Mouse (Mus musculus): ENCODE measurements around the gene Hspa8. TPM values are rescaled to one million over a fixed set of nuclear protein-coding genes. Genes with fewer than 3 reads are reported as not detected.

The Hspa8 gene
- polyA plus RNA-seq, 1 experiment from 2014 or later, result 750 TPM

DNA sequence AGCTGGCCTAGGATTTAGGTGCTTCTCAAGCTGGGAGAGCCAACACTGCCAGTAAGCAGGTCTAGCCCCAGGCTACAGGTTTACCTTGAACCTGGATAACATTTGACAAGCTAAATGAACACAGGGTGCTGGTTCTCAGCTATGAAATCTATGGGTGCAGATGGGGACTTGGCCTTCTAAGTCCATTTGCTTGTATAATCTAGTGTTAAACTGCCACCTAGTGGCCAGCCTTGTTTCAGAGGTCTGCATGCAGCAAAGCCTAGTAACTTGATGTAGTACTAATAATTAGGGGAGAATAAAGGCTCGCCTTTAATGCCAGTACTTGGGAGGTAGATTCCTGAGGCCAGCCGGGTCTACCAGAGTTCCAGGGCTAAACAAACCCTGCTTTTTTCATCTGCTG is 4.5 kb downstream of the Hspa8 start:
- 36% methylated on average over 2 of the region's 2 CpGs for WGBS (ENCODE audit: insufficient replicate concordance)
- Histone ChIP-seq H3K9ac (replicated peaks) (no peak overlapping the region), H3K4me1 (ENCODE audit: insufficient read depth) (peaks cover 9% of the 10 kb centered on the region; the same call in 1 of the 2 replicates)

DNA sequence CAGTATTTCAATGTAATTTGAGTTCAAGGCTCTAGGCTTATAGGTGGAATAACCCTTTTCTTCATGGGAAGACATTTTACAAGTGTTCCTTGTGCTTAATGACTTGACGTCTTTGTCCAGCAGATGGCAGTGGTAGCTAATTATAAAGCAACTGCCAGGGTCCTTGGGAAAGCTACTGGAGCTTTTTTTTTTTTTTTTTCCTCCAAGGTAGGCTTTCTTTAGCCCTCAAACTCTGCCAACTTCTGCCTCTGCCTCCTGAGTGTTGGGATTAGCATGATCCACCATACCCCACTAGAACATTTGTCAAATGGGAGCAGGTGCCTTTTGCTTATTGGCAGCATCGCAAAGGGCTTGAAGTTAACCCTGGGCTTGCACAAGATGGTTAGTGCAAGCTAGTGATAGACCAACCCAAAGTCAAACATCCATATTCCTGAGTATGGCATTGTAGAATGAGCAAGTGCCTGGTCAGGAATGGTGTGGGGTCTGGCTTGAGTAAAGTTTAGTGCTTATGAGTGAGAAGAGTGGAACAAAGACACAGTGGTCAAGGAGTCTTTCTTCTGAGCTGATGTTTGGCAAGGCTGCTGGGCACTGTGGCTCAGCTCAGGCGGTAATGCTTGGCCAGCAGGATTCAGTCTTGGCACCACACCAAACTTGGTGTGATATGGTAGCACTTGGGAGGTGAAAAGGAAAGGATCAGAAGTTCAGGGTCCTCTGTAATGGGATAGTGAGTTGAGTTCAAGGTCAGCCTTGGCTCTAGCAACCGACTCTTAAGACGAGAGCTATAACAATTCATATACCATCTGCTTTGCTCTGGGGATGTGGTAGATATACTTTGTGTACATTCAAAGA is 5.9 kb downstream of the Hspa8 start:
- 33% methylated on average over 5 of the region's 5 CpGs for WGBS (ENCODE audit: insufficient replicate concordance)
- DNase-seq, result peak; percentile 31
- Histone ChIP-seq H3K27ac (ENCODE audit: low read depth) (peak overlapping the region; percentile 0; the same call in 1 of the 2 replicates), H3K36me3 (replicated peaks; ENCODE audit: insufficient read depth, low read length) (peaks cover 42% of the 10 kb centered on the region), H3K27me3 (ENCODE audit: insufficient read depth, low read length) (no peaks in the 10 kb centered on the region), H3K4me2 (ENCODE audit: low read depth, low read length) (no peak overlapping the region), H3K9ac (replicated peaks) (no peak overlapping the region), H3K4me3 (ENCODE audit: low read depth, low read length) (no peak overlapping the region), H3K9me3 (ENCODE audit: low read length) (no peaks in the 10 kb centered on the region), H3K4me1 (ENCODE audit: insufficient read depth) (peaks cover 9% of the 10 kb centered on the region; the same call in 1 of the 2 replicates)
- ATAC-seq, result peak; percentile 18; the same call in 1 of the 2 replicates
- TF ChIP-seq CTCF (IDR thresholded peaks at IDR 0.05; ENCODE audit: low read depth), result peak; percentile 58
- TF ChIP-seq EP300 (IDR thresholded peaks at IDR 0.05; ENCODE audit: low read depth), result no peak

More for the DNA sequence above, 4.5 kb downstream of the Hspa8 start:
- H3K9me3 ChIP-seq (ENCODE audit: low read length), result no peaks in the 10 kb centered on the region
- no peak overlapping the region for H3K27ac ChIP-seq (ENCODE audit: low read depth)
- H3K36me3 ChIP-seq (replicated peaks; ENCODE audit: insufficient read depth, low read length), result peaks cover 42% of the 10 kb centered on the region
- 0 out of 2 replicates have a peak overlapping the region, but pooled peaks have one; percentile 1 for H3K4me2 ChIP-seq (ENCODE audit: low read depth, low read length)
- TF ChIP-seq CTCF (IDR thresholded peaks at IDR 0.05; ENCODE audit: low read depth), result peak; percentile 80
- no peak for TF ChIP-seq EP300 (IDR thresholded peaks at IDR 0.05; ENCODE audit: low read depth)
- no peaks in the 10 kb centered on the region for H3K27me3 ChIP-seq (ENCODE audit: insufficient read depth, low read length)
- DNase-seq (peak; percentile 82), ATAC-seq (no peak)
- no peak overlapping the region for H3K4me3 ChIP-seq (ENCODE audit: low read depth, low read length)

DNA sequence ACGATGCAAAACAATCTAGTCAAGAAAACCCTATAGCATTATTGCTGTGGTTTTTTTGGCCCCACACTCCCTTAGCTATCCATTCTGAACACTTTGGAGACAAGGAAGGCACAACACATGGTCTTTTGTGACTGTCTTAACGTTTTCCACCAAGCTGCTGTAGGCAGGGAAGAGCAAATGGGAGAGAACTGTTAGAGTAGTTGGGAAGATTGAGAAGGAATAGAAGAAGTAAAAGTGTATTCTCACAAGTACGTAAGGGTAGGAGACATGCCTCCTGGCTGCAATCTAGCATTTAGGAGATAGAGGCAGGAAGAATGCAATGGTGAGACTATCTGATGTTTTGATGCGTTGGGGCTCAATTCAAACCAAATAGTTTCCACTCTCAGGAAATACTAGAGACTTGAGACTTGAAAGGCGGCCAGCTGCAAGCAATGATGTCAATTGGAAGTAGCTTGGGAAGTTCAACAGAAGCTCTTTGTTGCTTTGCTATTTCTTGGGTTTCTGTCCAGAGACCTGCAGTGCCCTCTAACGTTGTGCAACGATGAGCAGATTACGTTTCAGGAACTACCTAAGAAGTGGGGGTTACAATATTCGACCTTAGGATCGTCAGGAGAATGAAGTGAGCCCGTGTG is 6.6 kb downstream of the Hspa8 start:
- TF ChIP-seq CTCF (IDR thresholded peaks at IDR 0.05; ENCODE audit: low read depth), result peak; percentile 20; the same call in 1 of the 2 replicates
- no peak for TF ChIP-seq EP300 (IDR thresholded peaks at IDR 0.05; ENCODE audit: low read depth)

DNA sequence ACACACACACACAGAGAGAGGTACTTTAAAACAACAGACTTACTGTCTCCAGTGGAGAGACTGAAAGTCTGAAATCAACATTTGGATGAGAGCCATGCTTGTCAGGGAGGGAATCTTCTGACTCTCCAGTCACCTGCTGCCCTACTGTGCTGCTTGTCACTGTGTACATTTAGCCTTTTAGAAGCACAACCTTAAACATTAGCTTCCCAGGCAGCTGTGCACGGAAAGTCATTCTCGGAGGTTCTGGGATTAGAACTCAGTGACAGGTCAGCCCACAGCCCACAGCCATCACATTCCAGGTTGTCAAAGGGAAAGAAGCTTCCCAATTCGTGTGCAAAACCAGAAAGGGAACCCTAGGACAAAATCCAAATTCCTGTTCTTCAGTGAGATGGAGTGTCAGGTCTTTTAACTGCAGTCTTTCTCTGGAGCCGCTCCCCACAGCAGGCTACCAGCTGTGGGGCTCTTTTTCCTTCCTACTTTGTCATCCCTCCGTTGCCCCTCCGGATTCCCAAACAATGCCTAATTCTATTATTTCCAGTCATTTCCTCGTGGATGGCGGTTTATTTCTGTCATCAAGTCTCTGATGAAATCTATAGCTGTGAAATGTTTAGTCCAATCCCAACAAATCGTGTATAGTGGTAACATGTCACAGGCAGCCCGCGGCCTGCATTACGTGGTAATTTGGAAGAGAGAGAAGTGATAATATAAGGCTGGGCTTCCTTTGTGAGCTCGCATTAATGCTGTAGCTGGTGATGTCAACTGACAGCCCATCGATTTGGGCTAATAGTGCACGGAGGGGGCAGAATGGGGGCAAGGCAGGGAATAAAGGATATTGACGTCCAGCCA is 7.5 kb downstream of the Hspa8 start:
- no peak overlapping the region for H3K4me3 ChIP-seq (ENCODE audit: low read depth, low read length)
- ATAC-seq (no peak), DNase-seq (no peak)
- H3K36me3 ChIP-seq (replicated peaks; ENCODE audit: insufficient read depth, low read length), result peaks cover 34% of the 10 kb centered on the region
- no peaks in the 10 kb centered on the region for H3K9me3 ChIP-seq (ENCODE audit: low read length)
- WGBS (ENCODE audit: insufficient replicate concordance), result 49% methylated on average over 16 of the region's 16 CpGs
- H3K4me1 ChIP-seq (ENCODE audit: insufficient read depth), result peaks cover 9% of the 10 kb centered on the region; the same call in 1 of the 2 replicates
- H3K4me2 ChIP-seq (ENCODE audit: low read depth, low read length), result no peak overlapping the region
- no peaks in the 10 kb centered on the region for H3K27me3 ChIP-seq (ENCODE audit: insufficient read depth, low read length)
- H3K9ac ChIP-seq (replicated peaks), result no peak overlapping the region
- TF ChIP-seq EP300 (IDR thresholded peaks at IDR 0.05; ENCODE audit: low read depth) (no peak), CTCF (IDR thresholded peaks at IDR 0.05; ENCODE audit: low read depth) (no peak)
- 0 out of 2 replicates have a peak overlapping the region, but pooled peaks have one; percentile 0 for H3K27ac ChIP-seq (ENCODE audit: low read depth)

More for the DNA sequence above, 6.6 kb downstream of the Hspa8 start:
- no peaks in the 10 kb centered on the region for H3K9me3 ChIP-seq (ENCODE audit: low read length)
- H3K27me3 ChIP-seq (ENCODE audit: insufficient read depth, low read length), result no peaks in the 10 kb centered on the region
- WGBS (ENCODE audit: insufficient replicate concordance), result 13% methylated on average over 11 of the region's 11 CpGs
- peaks cover 9% of the 10 kb centered on the region; the same call in 1 of the 2 replicates for H3K4me1 ChIP-seq (ENCODE audit: insufficient read depth)
- DNase-seq, result no peak
- H3K9ac ChIP-seq (replicated peaks), result no peak overlapping the region
- ATAC-seq, result peak; percentile 19
- peak overlapping the region; percentile 0; the same call in 1 of the 2 replicates for H3K27ac ChIP-seq (ENCODE audit: low read depth)
- H3K4me2 ChIP-seq (ENCODE audit: low read depth, low read length), result no peak overlapping the region
- peaks cover 37% of the 10 kb centered on the region for H3K36me3 ChIP-seq (replicated peaks; ENCODE audit: insufficient read depth, low read length)
- no peak overlapping the region for H3K4me3 ChIP-seq (ENCODE audit: low read depth, low read length)

DNA sequence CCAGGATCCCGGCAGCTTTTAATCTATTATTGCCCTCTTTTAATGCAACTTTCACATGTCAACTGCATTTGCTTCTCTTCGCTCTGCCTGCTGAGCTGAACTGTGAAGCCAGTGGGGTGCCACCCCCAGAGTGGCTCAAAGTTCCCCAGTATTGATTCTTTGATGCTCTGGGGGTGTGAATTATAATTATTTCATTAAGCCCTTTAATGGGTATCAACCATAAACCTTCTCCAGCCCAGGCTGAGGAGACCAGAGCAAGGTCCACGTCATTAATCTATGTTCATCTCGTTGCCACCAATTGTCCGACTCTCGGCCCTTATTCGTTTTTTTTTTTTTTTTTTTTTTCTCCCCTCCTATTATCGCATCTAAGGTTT is 8.1 kb downstream of the Hspa8 start:
- no peaks in the 10 kb centered on the region for H3K9me3 ChIP-seq (ENCODE audit: low read length)
- no peaks in the 10 kb centered on the region for H3K27me3 ChIP-seq (ENCODE audit: insufficient read depth, low read length)
- no peak overlapping the region for H3K9ac ChIP-seq (replicated peaks)
- peaks cover 29% of the 10 kb centered on the region for H3K36me3 ChIP-seq (replicated peaks; ENCODE audit: insufficient read depth, low read length)
- no peak overlapping the region for H3K27ac ChIP-seq (ENCODE audit: low read depth)
- no peak for DNase-seq
- no peak for ATAC-seq
- peaks cover 9% of the 10 kb centered on the region; the same call in 1 of the 2 replicates for H3K4me1 ChIP-seq (ENCODE audit: insufficient read depth)
- 65% methylated on average over 8 of the region's 8 CpGs for WGBS (ENCODE audit: insufficient replicate concordance)
- TF ChIP-seq CTCF (IDR thresholded peaks at IDR 0.05; ENCODE audit: low read depth) (no peak), EP300 (IDR thresholded peaks at IDR 0.05; ENCODE audit: low read depth) (no peak)
- H3K4me2 ChIP-seq (ENCODE audit: low read depth, low read length), result no peak overlapping the region
- no peak overlapping the region for H3K4me3 ChIP-seq (ENCODE audit: low read depth, low read length)
